Mouse (Mus musculus): ENCODE data around the gene Kcnt1.
A peak's percentile ranks its signal among the peaks of the same experiment; 100 is the strongest.
"Not testable (repeated sequence)": the region's sequence is repeated elsewhere in the genome, so short reads cannot be mapped to it uniquely, and the experiment has no call there.

Gene Kcnt1

DNA sequence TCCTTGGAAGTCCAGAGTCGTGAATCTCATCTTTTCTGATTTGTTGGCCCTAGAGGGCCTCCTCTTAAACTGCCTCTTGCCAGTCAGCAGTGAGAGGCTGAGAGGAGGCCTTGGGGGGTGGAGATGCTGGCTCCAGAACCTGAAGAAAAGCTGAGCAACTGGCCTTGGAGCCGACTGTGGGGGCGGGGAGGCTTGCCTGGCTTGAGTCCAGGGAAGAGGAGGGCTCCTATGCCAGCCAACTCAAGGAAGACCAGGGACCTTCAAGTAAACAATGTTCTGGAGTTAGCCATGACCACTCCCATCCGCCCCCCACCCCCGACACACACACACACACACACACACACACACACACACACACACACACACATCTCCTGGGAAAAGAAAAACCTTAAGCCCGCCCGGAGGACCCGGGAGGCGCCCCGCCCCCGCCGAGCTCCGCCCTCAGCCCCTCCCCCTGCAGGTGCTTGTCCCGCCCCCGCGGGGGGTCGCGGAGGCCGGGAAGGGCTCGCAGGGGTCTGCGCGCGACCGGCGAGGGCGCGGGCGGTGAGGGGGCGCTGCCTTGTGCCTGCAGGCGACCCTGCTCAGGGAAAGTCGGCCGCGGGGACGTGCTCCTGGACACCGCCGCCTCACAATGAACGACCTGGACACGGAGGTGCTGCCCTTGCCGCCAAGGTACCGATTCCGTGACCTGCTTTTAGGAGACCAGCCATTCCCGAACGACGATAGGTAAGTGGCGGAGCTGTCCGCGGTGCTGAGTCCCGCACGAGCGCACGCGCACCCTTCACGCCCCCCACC lies at the start of gene Kcnt1:
TSS of gene Kcnt1 (plus strand) at position 398 of the 795 bp plus-strand sequence.
- peak; percentile 57 for DNase-seq

DNA sequence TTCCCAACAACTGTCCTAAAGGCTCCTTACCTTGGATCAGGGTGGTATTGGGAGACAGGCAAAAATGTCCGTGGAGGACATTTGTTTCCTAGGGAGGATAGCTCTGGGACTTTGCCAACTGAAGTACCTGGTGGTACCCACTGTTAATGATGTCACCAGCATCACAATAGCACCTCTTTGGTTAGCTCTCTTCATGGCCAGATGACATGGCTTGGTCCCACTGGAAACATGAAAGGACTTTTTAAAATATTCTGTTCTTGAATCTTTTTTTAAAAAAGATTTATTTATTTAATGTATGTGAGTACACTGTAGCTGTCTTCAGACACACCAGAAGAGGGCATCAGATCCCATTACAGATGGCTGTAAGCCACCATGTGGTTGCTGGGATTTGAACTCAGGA lies 47.8 kb upstream of the Kcnt1 start, which contains the start of gene Glt6d1:
TSS of gene Glt6d1 (minus strand) at position 101 of the 400 bp plus-strand sequence.
- DNase-seq, result not testable (repeated sequence)

DNA sequence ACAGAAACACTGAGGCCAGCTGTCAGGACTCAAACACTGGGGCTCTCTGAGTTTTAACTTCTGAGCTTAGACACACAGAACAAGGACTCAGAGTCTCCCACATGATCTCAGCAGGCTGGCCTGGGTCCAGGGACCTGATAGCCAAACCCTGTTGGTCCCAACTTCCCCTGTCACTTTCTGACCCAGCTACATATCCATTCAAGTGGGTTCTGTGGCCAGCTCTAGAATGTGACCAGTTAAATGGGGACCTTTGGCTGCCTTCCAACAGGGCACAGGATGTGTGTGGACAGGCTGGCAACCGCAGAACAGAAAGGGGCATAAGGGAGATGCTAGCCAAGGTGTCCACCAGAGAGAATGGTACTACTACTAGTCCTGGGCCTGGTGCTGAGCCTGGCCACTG lies 40.7 kb upstream of the Kcnt1 start, which contains the start of gene Lcn9:
TSS of gene Lcn9 (plus strand) at position 348 of the 400 bp plus-strand sequence.
- peak; percentile 2 for DNase-seq

DNA sequence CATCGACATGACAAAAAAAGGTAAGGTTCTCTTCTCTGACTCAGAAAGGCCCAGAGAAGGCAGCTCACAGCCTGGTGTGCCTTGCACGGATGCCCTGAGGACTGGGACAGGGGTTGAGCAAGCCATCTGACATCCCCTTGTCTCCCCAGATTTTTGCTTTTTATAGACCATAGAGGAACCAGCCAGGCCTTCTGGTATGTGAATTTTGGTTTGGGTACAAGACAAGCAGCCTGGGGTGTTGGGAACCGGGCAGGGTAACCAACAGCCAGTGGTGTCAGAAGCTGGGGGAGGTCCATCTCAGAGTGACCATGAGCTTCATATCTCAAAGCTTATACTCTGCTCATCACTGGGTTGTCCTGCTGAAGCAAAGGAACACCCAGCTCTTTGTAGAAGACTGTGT lies 38.8 kb upstream of the Kcnt1 start:
- DNase-seq, result no peak

DNA sequence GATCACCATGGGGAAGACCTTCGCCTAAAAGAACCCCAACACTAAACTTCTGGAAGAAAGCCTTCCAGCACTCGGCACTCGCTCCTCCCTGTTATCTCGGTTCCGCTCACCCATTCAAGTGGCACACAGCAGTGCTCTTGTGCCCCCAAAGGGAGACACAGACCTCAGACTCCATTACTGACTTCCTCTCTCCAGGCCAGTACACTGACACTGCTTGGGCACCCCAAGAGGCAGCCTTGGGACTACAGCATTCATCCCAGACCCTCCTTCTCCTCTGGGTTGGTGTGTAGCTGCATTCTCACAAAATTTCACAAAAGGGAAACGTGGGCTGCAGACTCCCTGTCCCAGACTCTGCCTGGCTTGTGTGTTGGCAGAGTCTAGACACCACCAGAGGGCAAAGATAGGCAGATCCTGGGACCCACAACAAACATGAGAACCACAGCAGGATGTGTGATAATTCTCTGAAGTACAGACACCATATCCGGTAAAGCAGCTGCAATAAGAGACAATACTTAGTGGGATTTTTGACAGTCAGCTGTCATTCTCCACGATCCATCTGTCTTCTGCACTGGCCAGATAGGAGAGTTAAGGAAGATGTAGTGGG lies 35.1 kb upstream of the Kcnt1 start:
- DNase-seq, result peak; percentile 51

DNA sequence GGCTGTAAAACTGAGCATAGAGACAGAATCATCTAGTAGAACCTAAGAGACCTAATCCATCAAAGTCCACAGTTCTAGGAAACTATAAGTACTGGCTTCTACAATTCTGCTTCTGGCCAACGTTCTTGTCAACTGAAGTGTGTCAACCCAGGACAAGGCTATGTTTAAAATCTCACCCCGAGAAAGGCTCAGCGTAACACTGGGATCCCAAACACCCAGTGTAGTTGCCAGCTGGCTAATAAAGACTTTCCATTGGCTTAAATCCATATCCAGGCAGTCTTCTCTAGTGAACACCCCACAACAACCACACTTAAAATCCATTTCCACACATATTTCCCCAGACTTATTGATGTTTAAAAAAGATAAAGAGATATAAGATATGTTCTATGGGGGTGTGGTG lies 32.7 kb upstream of the Kcnt1 start:
- no peak for DNase-seq

DNA sequence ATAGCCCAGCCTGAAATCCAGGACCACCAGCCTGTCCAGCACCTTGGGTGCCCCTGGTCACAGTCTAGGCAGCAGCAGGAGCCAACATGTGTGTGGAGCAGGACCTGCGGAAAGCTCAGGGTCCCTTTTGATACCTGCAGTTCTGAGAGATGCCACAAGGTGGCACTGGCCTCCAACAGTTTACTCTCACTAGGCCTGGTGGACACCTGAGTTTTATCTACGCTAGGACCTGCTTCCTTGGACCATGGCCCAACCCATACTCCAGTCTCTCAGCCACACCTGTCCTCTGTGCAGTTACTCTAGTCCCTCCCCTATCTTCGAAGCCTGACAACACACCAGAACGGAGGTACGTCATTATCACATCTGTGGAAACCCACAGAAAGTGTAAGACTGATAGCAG lies 27.2 kb upstream of the Kcnt1 start:
- DNase-seq, result peak; percentile 81

DNA sequence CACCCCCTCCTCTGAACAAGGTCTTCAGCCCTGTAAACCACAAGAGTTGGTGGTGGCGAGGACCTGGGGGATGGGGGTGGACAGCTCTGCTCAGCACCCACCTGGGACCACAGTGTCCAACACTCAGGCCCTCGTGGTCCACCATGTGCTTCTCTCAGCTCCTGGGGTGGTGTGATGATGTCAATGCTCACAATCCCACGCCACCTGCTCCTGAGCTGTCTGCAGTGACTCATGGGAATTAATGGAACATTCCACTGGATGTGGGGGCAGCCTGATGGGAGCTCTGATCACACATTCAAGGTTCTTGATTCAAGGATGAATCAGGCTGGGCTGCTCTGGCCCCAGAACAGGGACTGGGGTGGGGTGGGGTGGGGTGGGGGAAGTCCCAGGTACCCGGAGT lies 21.4 kb upstream of the Kcnt1 start:
- DNase-seq, result no peak

DNA sequence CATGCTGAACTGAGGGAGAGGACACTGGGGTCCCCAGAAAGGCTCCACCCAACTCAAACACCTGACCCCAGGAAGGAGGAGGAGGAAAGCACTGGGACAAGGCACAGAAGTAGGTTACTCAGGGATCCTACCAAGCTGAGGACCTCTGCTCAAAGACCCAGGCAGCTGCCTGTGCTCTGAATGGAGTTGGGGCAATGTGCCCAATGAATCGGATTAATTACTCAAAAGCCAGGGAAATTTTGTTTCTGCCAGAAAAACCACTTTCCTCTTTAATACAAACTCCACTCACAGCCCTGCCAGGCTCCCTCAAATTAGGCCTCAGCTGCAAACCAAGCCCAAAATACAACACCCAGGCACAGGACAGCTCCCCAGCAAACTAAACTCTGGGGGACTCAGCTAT lies 20.8 kb upstream of the Kcnt1 start:
- DNase-seq, result no peak

DNA sequence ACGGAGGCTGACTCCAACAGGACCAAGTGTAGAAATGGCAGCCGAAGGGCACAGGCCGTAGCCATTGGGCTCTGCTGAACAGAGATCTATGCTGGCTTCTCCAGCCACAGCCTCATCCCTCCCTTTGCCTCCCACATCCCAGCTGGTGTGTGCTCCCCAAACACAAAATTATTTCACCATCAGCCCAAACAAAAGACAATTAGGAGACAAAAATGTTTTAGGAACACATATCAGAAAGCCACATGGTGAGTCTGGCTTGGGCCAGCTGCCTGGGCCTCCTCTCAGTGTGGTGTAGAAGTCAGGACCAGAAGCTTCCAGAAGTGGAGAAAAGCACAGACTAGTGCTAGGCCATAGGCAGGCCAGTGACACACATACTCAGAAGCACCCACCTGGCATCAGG lies 19.4 kb upstream of the Kcnt1 start:
- no peak for DNase-seq

DNA sequence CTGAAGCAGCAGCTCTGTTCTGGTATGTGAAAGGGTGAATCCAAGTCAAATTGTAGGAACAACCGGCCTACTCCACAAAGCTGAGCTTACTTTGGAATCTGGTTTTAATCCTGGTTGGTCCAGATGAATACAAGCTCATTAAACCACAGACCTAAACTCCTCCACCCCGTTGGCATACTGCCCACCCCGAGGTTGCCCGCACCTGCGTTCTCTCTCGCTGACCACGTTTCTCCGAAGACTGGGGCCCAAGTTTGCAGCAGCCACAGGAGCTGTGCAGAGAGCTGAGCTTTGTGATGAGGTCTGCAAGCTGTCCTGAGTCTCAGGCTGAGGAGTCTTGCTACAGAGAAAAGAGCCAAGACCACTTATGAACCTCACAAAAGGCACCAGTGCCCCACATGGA lies 17.0 kb upstream of the Kcnt1 start:
- DNase-seq, result no peak

DNA sequence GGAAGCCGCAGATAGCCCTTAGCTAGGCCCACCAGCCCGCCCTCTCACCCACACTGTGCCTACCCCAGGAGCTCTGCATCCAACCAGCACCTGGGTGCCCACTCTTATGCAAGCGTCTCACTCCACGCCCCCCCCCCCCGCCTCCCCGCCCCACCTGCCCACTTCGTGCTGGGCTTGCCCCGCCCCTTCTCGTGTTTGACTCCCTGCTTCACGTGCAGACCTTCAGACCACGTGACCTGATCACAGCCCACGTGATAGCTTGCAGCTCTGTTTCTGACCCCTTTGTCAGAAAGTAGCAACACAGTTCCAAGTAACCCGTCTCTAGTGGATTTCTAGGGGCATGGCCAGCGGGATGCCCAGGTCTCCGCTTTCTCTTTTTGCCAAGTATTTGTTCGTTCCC lies 16.3 kb upstream of the Kcnt1 start, which contains the start of gene Sohlh1:
TSS of gene Sohlh1 (minus strand) at position 23 of the 400 bp plus-strand sequence.
- no peak for DNase-seq

DNA sequence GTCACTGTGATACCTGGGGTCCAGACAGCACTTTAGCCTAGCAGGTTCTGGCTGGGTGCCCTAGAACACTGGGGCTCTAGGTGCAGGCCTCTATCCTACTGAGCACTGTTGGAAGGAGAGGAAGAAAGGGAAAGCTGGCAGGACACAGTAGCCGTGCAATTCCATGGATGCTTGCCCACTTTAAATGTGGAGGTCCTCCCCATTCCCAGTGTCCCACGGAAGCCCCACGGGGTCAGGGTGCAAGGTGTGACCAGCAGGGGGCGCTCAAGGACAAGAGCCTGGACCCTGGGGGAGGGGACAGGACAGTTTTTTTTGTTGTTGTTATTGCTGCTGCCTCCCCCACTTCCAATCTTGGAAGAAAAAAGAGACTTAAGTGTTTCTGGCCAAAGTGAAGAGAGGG lies 13.2 kb upstream of the Kcnt1 start:
- peak; percentile 84 for DNase-seq

DNA sequence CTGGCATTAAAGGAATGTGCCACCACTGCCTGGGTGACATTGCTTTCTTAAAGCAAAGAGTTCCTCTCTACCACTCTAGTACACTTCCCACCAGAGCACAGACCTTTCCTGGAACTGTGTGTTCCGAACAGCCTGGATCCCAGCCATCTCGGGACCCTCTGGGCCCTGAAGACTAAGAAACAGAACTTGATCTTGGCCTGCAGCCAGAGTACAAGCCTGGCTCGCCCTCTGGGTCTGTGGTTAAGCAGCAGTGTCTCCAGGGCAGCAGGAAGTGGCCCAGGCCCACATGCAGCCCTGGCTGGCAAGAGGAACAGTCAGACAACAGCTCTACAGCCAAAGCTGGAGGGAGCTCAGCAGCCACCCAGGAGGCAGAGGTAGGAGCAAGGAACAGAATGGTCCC lies 10.9 kb upstream of the Kcnt1 start:
- DNase-seq, result no peak

DNA sequence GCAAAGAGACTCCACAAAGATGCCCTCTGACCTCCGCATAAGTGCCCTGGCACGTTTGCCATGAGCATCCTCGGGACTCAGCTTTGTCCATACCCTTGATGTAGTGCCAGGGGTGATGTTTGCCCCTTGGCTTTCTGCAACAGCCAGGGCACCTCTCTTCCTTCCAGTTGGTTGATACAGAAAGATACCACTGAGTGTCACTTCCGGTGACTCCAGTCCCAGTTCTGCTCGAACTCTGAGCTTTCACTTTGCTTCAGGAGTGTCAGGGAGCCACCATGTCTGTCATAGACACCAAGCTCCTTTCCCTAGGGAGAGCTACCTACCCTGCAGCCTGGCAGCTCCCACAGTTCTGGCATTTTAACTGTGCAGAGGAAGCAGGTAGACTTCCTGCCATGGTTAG lies 9.5 kb upstream of the Kcnt1 start:
- peak; percentile 33 for DNase-seq

DNA sequence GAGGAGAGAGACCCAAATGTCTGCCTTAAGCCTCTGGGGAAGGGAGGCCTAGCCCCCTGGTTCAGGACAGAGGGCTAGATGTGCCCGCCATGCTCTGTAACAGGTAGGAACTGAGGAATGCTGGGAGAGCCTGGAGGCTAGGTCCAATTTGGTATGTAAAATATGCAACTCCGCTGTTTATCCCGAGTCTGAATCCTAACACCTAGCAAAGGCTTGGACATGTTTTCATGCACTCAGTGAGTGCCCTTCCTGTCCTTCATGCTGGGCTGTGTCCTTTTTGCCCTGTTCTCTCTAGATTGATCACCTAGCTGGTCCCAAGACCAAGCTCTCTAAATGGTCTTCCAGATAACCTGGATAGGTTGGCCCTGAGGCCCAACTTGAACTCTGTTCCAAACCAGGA lies 3.6 kb upstream of the Kcnt1 start:
- no peak for DNase-seq

DNA sequence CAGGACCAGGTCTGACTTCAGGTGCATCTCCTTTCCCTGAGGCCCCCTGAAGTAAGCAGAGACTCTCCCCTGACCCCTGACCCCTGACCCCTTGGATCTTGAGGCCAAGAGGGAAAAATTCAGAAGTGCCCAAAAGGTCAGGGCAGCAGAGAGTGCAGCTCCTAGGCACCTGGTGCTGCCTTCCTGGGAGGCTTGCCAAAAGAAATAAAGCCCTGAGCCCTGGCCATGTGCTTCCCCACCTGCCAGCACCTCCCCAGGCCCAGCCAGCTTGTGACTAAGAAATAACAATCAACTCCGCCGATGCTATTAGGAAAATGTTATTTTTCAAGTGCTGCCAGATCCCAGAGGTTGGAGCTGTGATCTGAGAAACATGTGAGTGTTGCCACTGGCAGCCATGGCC lies 1.5 kb upstream of the Kcnt1 start:
- no peak for DNase-seq

DNA sequence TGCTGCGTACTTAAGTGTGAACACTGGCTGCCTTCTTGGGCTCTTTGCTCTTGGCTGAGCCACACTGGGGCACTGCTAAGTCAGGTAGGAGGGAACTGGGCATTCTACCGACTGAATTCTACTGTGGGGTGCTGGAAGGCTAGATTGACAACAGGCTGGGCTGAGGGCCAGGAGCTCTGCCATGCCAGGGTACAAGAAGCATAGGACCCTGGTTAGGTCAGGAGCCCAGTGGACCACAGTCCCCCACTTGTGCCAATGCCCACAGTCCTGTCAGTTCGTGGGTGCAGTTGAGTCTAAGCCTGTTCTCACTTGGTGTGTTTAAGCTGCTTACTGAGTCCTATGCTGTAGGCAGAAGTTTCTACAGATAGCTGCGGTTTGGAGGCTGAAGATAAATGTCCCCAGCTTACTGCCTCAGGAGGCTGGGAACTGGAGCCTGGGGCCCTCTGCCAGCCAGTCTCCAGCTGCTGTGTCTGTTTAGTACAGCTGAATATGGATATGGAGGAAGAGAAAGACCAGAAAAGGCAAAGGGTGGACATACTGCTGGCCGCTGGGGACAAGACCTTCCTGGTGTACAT lies 751 bp upstream of the Kcnt1 start:
- no peak for DNase-seq

DNA sequence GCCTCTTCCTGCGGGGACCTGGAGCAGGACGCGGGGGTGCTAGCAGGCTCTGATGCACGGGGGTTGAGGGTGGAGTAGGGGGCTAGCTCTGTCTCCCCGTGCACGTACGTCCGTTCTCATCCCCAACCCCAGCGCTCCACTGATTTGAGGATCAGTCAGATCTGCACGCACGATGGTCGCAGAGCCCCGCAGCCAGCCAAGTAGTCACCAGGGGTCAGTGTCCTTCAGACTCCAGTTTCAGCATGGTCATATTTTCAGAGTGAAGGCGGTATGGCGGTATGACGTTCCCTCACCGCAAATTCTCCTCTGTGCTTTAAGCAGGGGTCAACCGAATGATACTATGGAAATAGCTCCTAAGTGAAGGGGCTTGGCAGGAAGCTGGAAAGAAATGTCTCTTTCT lies 696 bp downstream of the Kcnt1 start:
- no peak for DNase-seq

DNA sequence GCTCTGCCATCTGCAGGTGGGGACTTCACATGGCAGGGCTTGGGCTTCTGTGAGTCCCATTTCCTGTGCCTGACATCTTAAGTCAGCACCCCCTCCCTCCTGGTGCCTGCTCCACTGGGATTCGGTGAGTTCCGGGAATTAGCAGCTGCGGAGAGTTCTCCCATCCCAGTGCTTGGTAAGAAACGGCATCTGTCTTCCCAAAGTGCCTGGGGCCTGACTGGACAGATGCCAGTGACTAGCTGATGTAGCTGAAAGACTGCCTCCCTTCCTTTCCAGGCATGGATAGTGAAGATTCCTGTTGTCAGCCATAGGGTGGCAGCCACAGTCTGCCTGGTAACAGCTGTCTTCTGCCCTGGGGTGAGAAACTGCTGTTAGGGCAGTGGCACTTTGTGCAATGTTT lies 1.9 kb downstream of the Kcnt1 start:
- no peak for DNase-seq

DNA sequence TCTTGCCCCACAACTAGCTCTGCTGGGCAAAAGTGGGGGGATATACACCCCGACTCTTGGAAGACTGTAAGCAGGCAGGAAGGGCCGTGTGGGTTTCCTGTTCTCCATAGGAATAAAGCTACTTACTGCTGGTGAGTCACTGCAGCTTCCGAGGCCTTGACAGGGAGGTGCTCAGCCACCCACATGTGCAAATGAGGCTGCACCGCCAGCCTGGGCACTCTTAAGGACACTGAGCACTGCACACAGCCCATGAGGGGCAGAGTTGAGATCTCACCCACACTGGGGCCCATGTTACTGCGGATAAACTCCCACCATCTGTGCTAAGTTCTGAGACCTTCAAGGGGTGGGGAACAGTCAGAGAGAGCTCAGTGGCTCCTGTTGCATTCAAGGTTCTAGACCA lies 3.1 kb downstream of the Kcnt1 start:
- no peak for DNase-seq

DNA sequence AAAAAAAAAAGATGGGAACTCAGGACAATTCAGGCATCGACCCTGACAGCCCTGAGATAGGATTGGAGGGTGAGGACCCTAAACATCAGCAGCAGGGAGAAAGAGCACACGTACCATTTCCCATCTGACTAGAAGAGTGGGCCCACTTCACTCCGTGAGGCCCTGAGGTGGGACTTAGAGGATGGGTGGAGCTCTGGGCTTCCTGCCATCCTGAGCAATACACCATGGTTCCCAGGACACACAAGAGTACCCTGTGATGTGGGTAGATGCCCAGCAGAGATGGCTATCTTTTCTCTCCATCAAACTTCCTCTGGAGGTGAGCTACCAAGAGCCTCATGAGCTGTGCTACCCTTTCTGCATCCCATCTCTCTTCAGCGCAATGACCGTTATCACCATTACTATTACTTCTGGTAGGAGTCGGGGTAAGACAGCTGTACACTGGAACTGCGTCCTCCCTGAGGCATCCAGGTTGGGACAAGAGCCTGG lies 13.8 kb downstream of the Kcnt1 start:
- no peak for DNase-seq

DNA sequence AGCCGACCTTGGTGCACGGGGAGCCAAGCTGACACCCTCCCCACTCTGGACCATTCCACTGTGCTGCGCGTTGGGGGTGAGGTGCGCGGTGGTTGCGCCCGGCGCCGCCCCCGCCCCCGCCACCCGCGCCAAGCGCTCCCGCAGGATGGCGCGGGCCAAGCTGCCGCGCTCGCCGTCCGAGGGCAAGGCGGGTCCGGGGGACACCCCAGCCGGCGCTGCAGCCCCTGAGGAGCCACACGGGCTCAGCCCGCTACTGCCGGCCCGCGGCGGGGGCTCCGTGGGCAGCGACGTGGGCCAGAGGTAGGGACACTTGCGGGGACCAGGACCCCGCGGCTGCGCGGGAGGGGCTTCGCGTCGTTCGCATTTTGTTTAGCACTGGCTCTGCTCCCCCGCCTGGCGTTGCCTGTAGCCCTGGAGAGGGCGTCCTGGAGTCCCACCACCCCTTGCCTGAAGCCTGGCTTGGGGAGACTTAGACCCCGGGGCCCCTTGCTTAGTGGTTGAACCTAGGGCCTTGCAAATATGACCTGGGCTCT lies 14.3 kb downstream of the Kcnt1 start:
- no peak for DNase-seq

DNA sequence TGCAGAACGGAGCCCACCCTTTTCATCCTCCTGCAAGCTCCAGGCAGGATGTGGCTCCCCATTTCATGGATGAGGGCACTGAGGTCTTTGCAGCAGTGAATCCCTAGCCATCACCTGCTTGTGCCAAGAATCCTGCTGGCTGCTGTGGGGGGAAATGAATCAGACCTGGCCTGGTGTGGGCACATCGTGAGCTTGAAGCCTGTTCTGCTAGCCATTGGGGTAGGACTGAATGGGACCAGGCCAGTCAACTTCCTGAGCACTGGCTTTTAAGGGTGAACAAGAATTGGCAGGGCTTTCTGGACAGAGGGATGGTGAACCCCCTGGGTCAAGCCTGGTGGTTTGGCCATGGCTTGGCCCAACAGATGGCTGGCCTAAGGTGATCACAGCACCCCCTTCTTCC lies 15.0 kb downstream of the Kcnt1 start:
- no peak for DNase-seq
